17 mouse cellular contexts compared by ENCODE assay signal in the genomic region with DNA sequence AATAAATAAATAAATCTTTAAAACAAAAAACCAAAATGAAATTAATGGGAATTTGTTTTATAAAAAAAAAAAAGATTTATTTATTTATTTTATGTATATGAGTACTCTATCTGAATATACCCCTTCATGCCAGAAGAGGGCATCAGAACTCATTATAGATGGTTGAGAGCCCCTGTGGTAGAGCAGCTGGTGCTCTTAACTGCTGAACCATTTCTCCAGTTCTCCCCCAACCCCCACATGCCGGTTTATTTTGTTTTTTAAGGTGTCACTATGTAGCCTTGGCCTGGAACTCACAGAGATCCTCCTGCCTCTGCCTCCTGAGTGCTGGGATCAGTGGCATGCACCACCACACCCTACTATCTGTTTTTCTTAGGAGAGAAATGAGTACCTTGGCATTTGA. TPM values are rescaled to one million over a fixed set of nuclear protein-coding genes. Genes with fewer than 3 reads are reported as not detected.
DNase-seq lines count a peak whose midpoint lies in the region; ATAC-seq and TF ChIP-seq lines count a peak whose summit lies in the region.
"Had no signal": no experiment of that assay in that cellular context is flagged by ENCODE, and none has a peak within 500 bp of the region (broad histone marks: within the 10 kb centered on the region; RNA-seq: fewer than 3 reads in every experiment).

No protein-coding gene starts in this region.

- H3K27ac ChIP-seq in embryonic facial prominence, embryonic 14.5 days (replicated peaks; ENCODE audit: low read depth, low read length) = no peak overlapping the region
- no peak overlapping the region for H3K27ac ChIP-seq in embryonic facial prominence, embryonic 10.5 days (replicated peaks)
- no peak overlapping the region for H3K27ac ChIP-seq in lung, embryonic 14.5 days (ENCODE audit: low read depth)
- no peak overlapping the region for H3K27ac ChIP-seq in forebrain, embryonic 11.5 days (ENCODE audit: low read depth, low read length)

- H3K9me3 ChIP-seq in embryonic facial prominence, embryonic 14.5 days (ENCODE audit: control insufficient read depth, low read length) = no peaks in the 10 kb centered on the region
- H3K9me3 ChIP-seq in embryonic facial prominence, embryonic 10.5 days = no peaks in the 10 kb centered on the region
- H3K9me3 ChIP-seq in lung, embryonic 14.5 days (ENCODE audit: low read depth, low read length) = no peaks in the 10 kb centered on the region
- no peaks in the 10 kb centered on the region for H3K9me3 ChIP-seq in forebrain, embryonic 11.5 days (ENCODE audit: control insufficient read depth, low read length)
- H3K9me3 ChIP-seq: megakaryocyte, embryonic 14.5 days had no signal

- no peak overlapping the region for H3K4me3 ChIP-seq in embryonic facial prominence, embryonic 14.5 days (ENCODE audit: low read depth, low read length)
- H3K4me3 ChIP-seq in embryonic facial prominence, embryonic 10.5 days = no peak overlapping the region
- no peak overlapping the region for H3K4me3 ChIP-seq in lung, embryonic 14.5 days (ENCODE audit: low read depth, low read length)
- no peak overlapping the region for H3K4me3 ChIP-seq in forebrain, embryonic 11.5 days (ENCODE audit: low read depth, low read length)
- H3K4me3 ChIP-seq: erythroblast, embryonic 14.5 days; megakaryocyte, embryonic 14.5 days; myocyte had no signal

- TF ChIP-seq CTCF in lung, embryonic 14.5 days (IDR thresholded peaks at IDR 0.05; ENCODE audit: low read depth) = no peak; the same call in 1 of the 2 replicates
- no peak for TF ChIP-seq CTCF in brain, embryonic 14.5 days (IDR thresholded peaks at IDR 0.05; ENCODE audit: borderline replicate concordance, extremely low read depth, insufficient read depth, insufficient read length)

- peak; percentile 24 for DNase-seq in embryonic facial prominence, embryonic 14.5 days (ENCODE audit: low spot score)
- no peak for DNase-seq in embryonic facial prominence, embryonic 10.5 days (ENCODE audit: low spot score)
- DNase-seq in lung, embryonic 14.5 days = peak; percentile 46
- no peak for DNase-seq in lung, adult 18-20 months
- DNase-seq in B cell, adult 2 months = peak; percentile 56 to 61
- peak; percentile 25 for DNase-seq in brain, embryonic 14.5 days (ENCODE audit: low read depth)
- no peak for DNase-seq in left cerebral cortex, adult 9 months (ENCODE audit: low spot score in 2 of 2)
- no peak for DNase-seq in forebrain, embryonic 11.5 days (ENCODE audit: low spot score)
- DNase-seq: cerebellum, postnatal 25 days; heart, adult 18-20 months; heart, postnatal 4 days; layer of hippocampus, adult 9-11 months; spleen, adult 18-20 months had no signal

- no peaks in the 10 kb centered on the region for H3K36me3 ChIP-seq in embryonic facial prominence, embryonic 14.5 days (ENCODE audit: control insufficient read depth, insufficient read depth, low read length)
- peaks cover 6% of the 10 kb centered on the region for H3K36me3 ChIP-seq in embryonic facial prominence, embryonic 10.5 days (replicated peaks)
- H3K36me3 ChIP-seq in lung, embryonic 14.5 days (ENCODE audit: insufficient read depth) = no peaks in the 10 kb centered on the region
- H3K36me3 ChIP-seq in forebrain, embryonic 11.5 days (ENCODE audit: control insufficient read depth, insufficient read depth, low read length) = no peaks in the 10 kb centered on the region

- ATAC-seq in embryonic facial prominence, embryonic 14.5 days (ENCODE audit: low read depth) = no peak
- ATAC-seq in lung, embryonic 14.5 days (ENCODE audit: insufficient read depth) = no peak
- ATAC-seq in forebrain, embryonic 11.5 days (replicated peaks; ENCODE audit: low FRiP score) = no peak
- ATAC-seq: intestine, embryonic 16.5 days had no signal

- H3K9ac ChIP-seq in embryonic facial prominence, embryonic 14.5 days (ENCODE audit: low read depth, low read length) = no peak overlapping the region
- no peak overlapping the region for H3K9ac ChIP-seq in lung, embryonic 14.5 days
- no peak overlapping the region for H3K9ac ChIP-seq in forebrain, embryonic 11.5 days (ENCODE audit: low read length)

- no peak for TF ChIP-seq POLR2A in brain, embryonic 14.5 days (IDR thresholded peaks at IDR 0.05; ENCODE audit: borderline replicate concordance, extremely low read depth, insufficient read depth, insufficient read length, poor library complexity, severe bottlenecking)

- WGBS in embryonic facial prominence, embryonic 14.5 days = 41% methylated on average over 1 of the region's 1 CpGs
- WGBS in embryonic facial prominence, embryonic 10.5 days = 50% methylated on average over 1 of the region's 1 CpGs
- 46% methylated on average over 1 of the region's 1 CpGs for WGBS in lung, embryonic 14.5 days
- 58% methylated on average over 1 of the region's 1 CpGs for WGBS in forebrain, embryonic 11.5 days

- H3K4me1 ChIP-seq in embryonic facial prominence, embryonic 14.5 days (ENCODE audit: control insufficient read depth, insufficient read depth, low read length) = peaks cover 15% of the 10 kb centered on the region
- peaks cover 16% of the 10 kb centered on the region for H3K4me1 ChIP-seq in embryonic facial prominence, embryonic 10.5 days
- H3K4me1 ChIP-seq in lung, embryonic 14.5 days (ENCODE audit: insufficient read depth) = no peaks in the 10 kb centered on the region; the same call in 1 of the 2 replicates
- H3K4me1 ChIP-seq in forebrain, embryonic 11.5 days (replicated peaks; ENCODE audit: control insufficient read depth, insufficient read depth, low read length) = peaks cover 11% of the 10 kb centered on the region; the same call in 1 of the 2 replicates

- no peak overlapping the region for H3K4me2 ChIP-seq in embryonic facial prominence, embryonic 14.5 days (ENCODE audit: low read depth, low read length)
- H3K4me2 ChIP-seq in lung, embryonic 14.5 days = no peak overlapping the region
- no peak overlapping the region for H3K4me2 ChIP-seq in forebrain, embryonic 11.5 days (ENCODE audit: low read depth, low read length, severe bottlenecking)

- no peaks in the 10 kb centered on the region for H3K27me3 ChIP-seq in embryonic facial prominence, embryonic 14.5 days (replicated peaks; ENCODE audit: control insufficient read depth, insufficient read depth, low read length)
- no peaks in the 10 kb centered on the region for H3K27me3 ChIP-seq in embryonic facial prominence, embryonic 10.5 days (replicated peaks; ENCODE audit: low read depth, poor library complexity, severe bottlenecking)
- no peaks in the 10 kb centered on the region for H3K27me3 ChIP-seq in lung, embryonic 14.5 days (ENCODE audit: insufficient read depth, low read length)
- H3K27me3 ChIP-seq in forebrain, embryonic 11.5 days (ENCODE audit: control insufficient read depth, insufficient read depth, low read length) = no peaks in the 10 kb centered on the region
- H3K27me3 ChIP-seq: megakaryocyte, embryonic 14.5 days had no signal

RNA-seq across cellular contexts. Expression of a gene that starts 1.8 kb away (rescaled TPM):
- polyA plus RNA-seq in embryonic facial prominence, embryonic 14.5 days (2014; fragmentation: Nextera tagmentation; extraction: Ambion mirVana) = 59.2 and 61.4 TPM in 2 replicates
- 46.4 and 46.5 TPM in 2 replicates for polyA plus RNA-seq in embryonic facial prominence, embryonic 10.5 days (2016; fragmentation: Nextera tagmentation; extraction: Ambion mirVana)
- polyA plus RNA-seq in lung, embryonic 14.5 days (2014; fragmentation: Nextera tagmentation; extraction: Ambion mirVana) = 40.3 and 40.9 TPM in 2 replicates
- 48.5 and 50.3 TPM in 2 replicates for polyA plus RNA-seq in brain, embryonic 14.5 days (2012; rRNA removed)
- polyA plus RNA-seq in forebrain, embryonic 11.5 days (2014; fragmentation: Nextera tagmentation; extraction: Ambion mirVana) = 42.3 and 52.1 TPM in 2 replicates

RNA-seq across cellular contexts. Expression of a gene that starts 19.9 kb away (rescaled TPM):
- 10.1 and 10.6 TPM in 2 replicates for polyA plus RNA-seq in embryonic facial prominence, embryonic 14.5 days (2014; fragmentation: Nextera tagmentation; extraction: Ambion mirVana)
- 5.5 and 5.6 TPM in 2 replicates for polyA plus RNA-seq in embryonic facial prominence, embryonic 10.5 days (2016; fragmentation: Nextera tagmentation; extraction: Ambion mirVana)
- polyA plus RNA-seq in lung, embryonic 14.5 days (2014; fragmentation: Nextera tagmentation; extraction: Ambion mirVana) = 9.3 and 11.4 TPM in 2 replicates
- polyA plus RNA-seq in brain, embryonic 14.5 days (2012; rRNA removed) = 4.8 and 10.7 TPM in 2 replicates
- 4.7 and 5.2 TPM in 2 replicates for polyA plus RNA-seq in forebrain, embryonic 11.5 days (2014; fragmentation: Nextera tagmentation; extraction: Ambion mirVana)

Comparison
In these comparisons a context has a peak if more than half of its experiments do, and no peak if none do; other contexts are left out.
1. DNase-seq: peak in embryonic facial prominence, embryonic 14.5 days (single experiment), lung, embryonic 14.5 days (single experiment), B cell, adult 2 months (2 of 2) and brain, embryonic 14.5 days (single experiment); none in embryonic facial prominence, embryonic 10.5 days (single experiment), lung, adult 18-20 months (0 of 2), left cerebral cortex, adult 9 months (0 of 2) and forebrain, embryonic 11.5 days (single experiment).